10 mouse cellular contexts compared by ENCODE assay signal in genomic region chr9:76455703-76456102, GRCm38 (mm10).
"Had no signal": no experiment of that assay in that cellular context is flagged by ENCODE, and none has a peak within 500 bp of the region (broad histone marks: within the 10 kb centered on the region; RNA-seq: fewer than 3 reads in every experiment).

No protein-coding gene starts in this region.

- ATAC-seq: intestine, postnatal 0 days; liver, postnatal 0 days; lung, postnatal 0 days; midbrain, embryonic 15.5 days had no signal

- DNase-seq: kidney, adult 2 months; kidney, postnatal 25 days; layer of hippocampus, adult 9-11 months; left cerebral cortex, postnatal 4 days; liver, postnatal 0 days; lung, embryonic 14.5 days; thymus, postnatal 25 days had no signal
